Mouse (Mus musculus) liver, embryonic 13.5 days (tissue): Measurements from ENCODE around the gene Ncstn. TPM values are rescaled to one million over a fixed set of nuclear protein-coding genes. Genes with fewer than 3 reads are reported as not detected.

Source experiments
- ATAC-seq: fragments of 200-750 bp; cut with Nextera tagmentation; 2 replicates; pipeline ENCODE4 v1.8.0; 2017; ENCODE audit warnings: low read depth, mild to moderate bottlenecking, moderate number of reproducible peaks, moderate library complexity
- DNase-seq: peaks from one replicate; pipeline ENCODE4 v3.0.0; 2022
- H3K27ac ChIP-seq: fragments of 300-500 bp; sonication (generic); 2 replicates; pipeline ENCODE4 v1.5.1; 2015; ENCODE audit warnings: moderate library complexity, mild to moderate bottlenecking, inconsistent platforms
- H3K27me3 ChIP-seq: fragments of 300-500 bp; sonication (generic); 2 replicates; pipeline ENCODE4 v1.6.1; 2015; ENCODE audit warnings: mild to moderate bottlenecking, inconsistent platforms
- H3K36me3 ChIP-seq: fragments of 300-500 bp; sonication (generic); 2 replicates; pipeline ENCODE4 v1.6.1; 2015; ENCODE audit warnings: mild to moderate bottlenecking, inconsistent platforms
- H3K4me1 ChIP-seq: fragments of 300-500 bp; sonication (generic); replicated peaks from 2 replicates; pipeline ENCODE4 v1.6.1; 2015; ENCODE audit warnings: inconsistent platforms
- H3K4me2 ChIP-seq: fragments of 300-500 bp; sonication (generic); 2 replicates; pipeline ENCODE4 v1.6.1; 2015; ENCODE audit warnings: inconsistent platforms, mild to moderate bottlenecking, moderate library complexity
- H3K4me3 ChIP-seq: fragments of 300-500 bp; sonication (generic); replicated peaks from 2 replicates; pipeline ENCODE4 v1.5.1; 2015; ENCODE audit warnings: mild to moderate bottlenecking, inconsistent platforms
- H3K9ac ChIP-seq: fragments of 300-500 bp; sonication (generic); 2 replicates; pipeline ENCODE4 v1.6.1; 2015; ENCODE audit warnings: mild to moderate bottlenecking, inconsistent platforms
- H3K9me3 ChIP-seq: fragments of 300-500 bp; sonication (generic); replicated peaks from 2 replicates; pipeline ENCODE4 v1.6.1; 2016; ENCODE audit warnings: inconsistent platforms
- WGBS: fragments of 180-500 bp; shearing (Covaris S2); methylation state at CpG from one replicate; pipeline ENCODE4 v1.1.7; 2015; ENCODE audit not compliant: insufficient replicate concordance; 5-methylcytosine and 5-hydroxymethylcytosine counted together
- polyA plus RNA-seq: library from polyadenylated mRNA; unstranded; fragments of >200 nt; fragmentation: Nextera tagmentation; extraction: Ambion mirVana; gene quantifications from 2 replicates; pipeline ENCODE4 v1.2.1, GENCODE M21; 2015

Gene Ncstn
- polyA plus RNA-seq, 1 experiment from 2014 or later: 33.6 TPM

DNA sequence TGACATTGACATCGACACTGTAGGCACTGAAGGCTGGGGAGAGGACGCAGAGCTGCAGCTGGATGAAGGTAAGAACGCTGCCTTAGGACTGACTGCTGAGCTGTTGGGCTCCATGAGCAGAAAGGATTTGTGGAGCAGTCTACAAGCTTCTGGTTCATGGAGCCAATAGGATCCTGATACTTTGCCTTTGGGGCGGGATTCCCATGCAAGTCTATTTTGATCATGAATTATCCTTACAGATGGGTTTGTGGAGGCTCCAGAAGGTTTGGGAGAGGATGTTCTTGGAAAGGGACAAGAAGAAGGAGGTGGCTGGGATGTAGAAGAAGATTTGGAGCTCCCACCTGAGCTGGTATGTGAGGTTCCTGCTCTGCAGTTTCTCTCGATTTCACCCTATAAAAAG, 34.4 kb upstream of the Ncstn start:
- DNase-seq: no peak
- 85% methylated on average over 5 of the region's 5 CpGs for WGBS

DNA sequence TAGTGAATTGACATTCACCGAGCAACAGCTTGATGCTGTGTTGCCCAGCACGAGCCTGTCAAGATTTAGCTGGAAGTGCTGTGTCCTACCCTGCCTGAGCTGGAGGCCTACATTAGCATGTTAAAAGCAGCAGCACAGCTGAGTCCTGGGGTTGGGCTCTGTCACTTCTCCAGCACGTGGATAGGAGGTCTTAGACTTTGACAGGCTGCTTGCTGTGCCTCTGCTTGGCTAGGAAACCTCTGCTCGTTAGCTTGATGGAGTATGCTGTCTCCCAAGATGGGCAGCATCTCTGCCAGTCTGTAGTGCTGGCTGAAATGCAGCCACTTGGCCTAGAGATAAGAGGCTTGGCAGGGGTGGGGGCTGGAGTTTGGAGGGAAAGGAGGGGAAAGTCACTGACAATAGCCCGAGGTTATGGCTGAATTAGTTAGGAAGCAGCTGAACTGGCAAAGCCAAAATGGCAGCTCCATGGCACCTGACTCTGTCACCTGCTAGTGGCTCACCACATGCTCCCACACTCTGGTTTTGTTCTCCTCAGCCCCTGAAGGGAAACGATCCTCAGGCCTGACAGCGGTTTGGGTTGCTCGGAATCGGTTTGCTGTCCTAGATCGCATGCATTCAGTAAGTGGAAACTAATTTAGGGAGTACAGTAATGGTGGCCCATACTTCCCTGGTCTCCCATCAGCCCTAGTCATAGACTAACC, 25.3 kb upstream of the Ncstn start:
- Histone ChIP-seq H3K36me3 (peaks cover 96% of the 10 kb centered on the region), H3K9ac (no peak overlapping the region), H3K9me3 (no peaks in the 10 kb centered on the region), H3K4me3 (no peak overlapping the region), H3K27me3 (no peaks in the 10 kb centered on the region), H3K4me2 (no peak overlapping the region), H3K27ac (no peak overlapping the region), H3K4me1 (no peaks in the 10 kb centered on the region)
- 82% methylated on average over 10 of the region's 10 CpGs for WGBS
- ATAC-seq: no peak
- DNase-seq: no peak

More for the DNA sequence above, 34.4 kb upstream of the Ncstn start:
- Histone ChIP-seq H3K36me3 (peaks cover 98% of the 10 kb centered on the region), H3K9ac (no peak overlapping the region), H3K27me3 (no peaks in the 10 kb centered on the region), H3K4me2 (no peak overlapping the region), H3K4me3 (no peak overlapping the region), H3K9me3 (no peaks in the 10 kb centered on the region), H3K27ac (no peak overlapping the region), H3K4me1 (no peaks in the 10 kb centered on the region)
- no peak for ATAC-seq

DNA sequence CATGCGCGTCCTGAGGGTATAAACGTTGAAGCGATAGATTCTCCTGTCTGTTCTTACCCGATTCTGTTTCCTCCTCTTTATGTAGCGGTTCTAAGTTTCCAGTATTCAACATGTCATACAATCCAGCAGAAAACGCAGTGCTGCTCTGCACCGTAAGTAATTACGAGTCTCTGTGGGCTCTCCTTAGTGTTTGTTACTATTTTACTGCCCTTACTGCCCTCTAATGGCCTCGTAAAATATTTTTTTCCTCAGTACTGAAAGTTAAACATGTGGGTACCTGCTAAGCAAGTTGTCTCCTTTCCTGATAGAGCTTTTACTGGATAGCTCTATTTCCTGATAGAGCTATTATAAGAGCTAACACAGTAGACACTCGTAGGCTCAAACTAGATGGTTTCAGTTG, 22.5 kb upstream of the Ncstn start:
- no peaks in the 10 kb centered on the region for H3K4me1 ChIP-seq
- H3K4me3 ChIP-seq: no peak overlapping the region
- H3K27me3 ChIP-seq: no peaks in the 10 kb centered on the region
- H3K9ac ChIP-seq: no peak overlapping the region
- 83% methylated on average over 11 of the region's 11 CpGs for WGBS
- H3K36me3 ChIP-seq: peaks cover 92% of the 10 kb centered on the region
- no peak overlapping the region for H3K4me2 ChIP-seq
- no peaks in the 10 kb centered on the region for H3K9me3 ChIP-seq
- no peak overlapping the region for H3K27ac ChIP-seq
- DNase-seq (no peak), ATAC-seq (no peak)

DNA sequence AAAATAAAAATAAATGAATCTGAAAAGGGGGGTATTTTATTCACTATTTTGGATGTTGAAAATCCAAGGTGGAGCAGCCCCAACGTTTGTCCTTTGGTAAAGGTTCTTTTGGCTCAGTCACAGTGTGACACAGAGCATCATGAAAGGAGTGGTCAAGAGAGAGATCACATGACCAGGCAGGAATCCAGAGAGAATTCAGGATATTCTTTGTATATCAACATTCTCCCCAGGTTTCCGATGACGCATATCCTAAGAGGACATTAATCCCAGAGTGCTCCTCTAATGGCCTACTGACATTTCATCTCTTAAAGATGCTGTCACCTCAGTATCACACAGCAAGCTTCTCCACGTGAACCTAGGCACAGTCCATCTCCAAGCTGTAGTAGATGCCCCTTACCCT, 21.0 kb upstream of the Ncstn start:
- Histone ChIP-seq H3K36me3 (peaks cover 87% of the 10 kb centered on the region), H3K27ac (no peak overlapping the region), H3K9ac (no peak overlapping the region), H3K4me3 (no peak overlapping the region), H3K27me3 (no peaks in the 10 kb centered on the region), H3K4me2 (no peak overlapping the region), H3K9me3 (no peaks in the 10 kb centered on the region), H3K4me1 (no peaks in the 10 kb centered on the region)
- DNase-seq (no peak), ATAC-seq (no peak)
- WGBS: 84% methylated on average over 4 of the region's 4 CpGs

DNA sequence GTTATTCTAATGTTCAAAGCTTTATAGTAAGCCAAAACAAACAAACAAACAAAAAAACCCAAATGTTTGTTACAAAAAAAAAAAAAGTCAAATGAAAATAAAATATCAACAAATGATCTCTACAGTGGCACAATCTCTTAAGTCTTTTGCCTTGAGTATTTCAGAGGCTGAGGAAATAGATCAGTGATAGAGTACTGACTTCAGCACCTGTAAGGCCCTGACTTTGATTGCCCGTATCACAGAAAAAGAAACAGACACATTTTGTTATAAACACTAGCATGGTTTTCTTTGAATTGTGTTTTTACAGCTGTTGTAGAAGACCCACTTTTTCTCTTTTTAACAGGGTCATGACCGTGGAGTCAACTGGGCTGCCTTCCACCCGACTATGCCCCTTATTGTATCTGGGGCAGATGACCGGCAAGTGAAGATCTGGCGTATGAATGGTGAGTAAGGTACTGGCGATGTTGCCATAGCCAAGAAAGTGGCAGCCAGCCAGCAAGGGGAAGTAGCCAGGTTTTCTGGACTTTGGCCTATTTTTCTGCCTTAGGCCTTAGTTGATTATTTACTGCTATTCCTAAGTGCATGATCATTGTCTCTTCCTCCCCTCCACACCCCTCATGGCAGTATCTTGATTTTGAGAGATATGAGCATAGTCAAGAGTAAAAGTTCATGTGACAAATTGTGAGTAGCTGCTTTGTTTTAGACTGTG, 16.9 kb upstream of the Ncstn start:
- Histone ChIP-seq H3K27me3 (no peaks in the 10 kb centered on the region), H3K4me2 (no peak overlapping the region), H3K36me3 (peaks cover 76% of the 10 kb centered on the region), H3K27ac (no peak overlapping the region), H3K4me1 (no peaks in the 10 kb centered on the region), H3K9me3 (no peaks in the 10 kb centered on the region), H3K9ac (no peak overlapping the region), H3K4me3 (no peak overlapping the region)
- no peak for ATAC-seq
- no peak for DNase-seq
- 82% methylated on average over 6 of the region's 6 CpGs for WGBS

DNA sequence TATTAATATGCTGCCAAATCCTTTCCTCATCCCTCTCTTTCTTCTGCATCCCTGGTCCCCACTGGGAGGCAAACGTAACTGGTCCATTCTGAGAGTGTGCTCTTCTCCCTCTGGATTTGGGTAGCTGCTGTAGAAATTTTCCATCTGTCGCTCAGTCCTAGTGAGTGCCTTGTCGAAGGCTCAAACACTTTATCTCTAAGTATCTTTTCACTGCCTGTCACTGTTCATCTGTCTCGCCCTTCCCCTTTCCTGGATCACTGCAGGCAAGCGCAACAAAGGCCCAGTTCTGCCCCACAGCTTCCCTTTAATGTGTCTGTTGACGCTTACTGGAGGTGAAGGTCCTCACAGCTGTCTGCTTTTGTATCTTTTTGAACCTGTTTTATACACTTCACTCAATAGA, 12.6 kb upstream of the Ncstn start:
- H3K9ac ChIP-seq: no peak overlapping the region
- no peaks in the 10 kb centered on the region for H3K9me3 ChIP-seq
- H3K27me3 ChIP-seq: no peaks in the 10 kb centered on the region
- H3K4me1 ChIP-seq: no peaks in the 10 kb centered on the region
- ATAC-seq (no peak), DNase-seq (no peak)
- 33% methylated on average over 6 of the region's 6 CpGs for WGBS
- H3K4me2 ChIP-seq: no peak overlapping the region
- peaks cover 75% of the 10 kb centered on the region for H3K36me3 ChIP-seq
- no peak overlapping the region for H3K4me3 ChIP-seq
- H3K27ac ChIP-seq: no peak overlapping the region

DNA sequence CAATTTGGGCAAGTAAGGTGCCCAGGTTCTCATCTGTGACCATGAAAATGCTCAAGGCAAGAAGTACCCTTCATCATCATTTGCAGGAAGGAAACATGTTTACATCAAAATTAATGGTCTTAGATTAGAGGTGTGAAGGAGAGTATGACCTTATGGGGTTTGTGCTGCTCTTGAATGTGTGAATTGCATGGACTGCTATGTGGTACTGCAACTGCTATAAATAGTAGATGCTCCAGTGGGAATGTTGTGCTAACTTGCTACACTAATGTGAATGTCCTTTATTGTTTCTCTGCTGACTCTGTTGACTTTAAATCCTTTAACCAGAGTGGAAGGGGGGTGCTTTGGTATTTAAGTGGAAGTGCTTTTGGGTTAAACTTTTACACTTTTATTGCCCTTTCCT, 11.7 kb upstream of the Ncstn start:
- Histone ChIP-seq H3K27me3 (no peaks in the 10 kb centered on the region), H3K27ac (no peak overlapping the region), H3K36me3 (peaks cover 79% of the 10 kb centered on the region), H3K9ac (no peak overlapping the region), H3K4me3 (no peak overlapping the region), H3K4me2 (no peak overlapping the region), H3K4me1 (no peaks in the 10 kb centered on the region), H3K9me3 (no peaks in the 10 kb centered on the region)
- DNase-seq (no peak), ATAC-seq (no peak)

DNA sequence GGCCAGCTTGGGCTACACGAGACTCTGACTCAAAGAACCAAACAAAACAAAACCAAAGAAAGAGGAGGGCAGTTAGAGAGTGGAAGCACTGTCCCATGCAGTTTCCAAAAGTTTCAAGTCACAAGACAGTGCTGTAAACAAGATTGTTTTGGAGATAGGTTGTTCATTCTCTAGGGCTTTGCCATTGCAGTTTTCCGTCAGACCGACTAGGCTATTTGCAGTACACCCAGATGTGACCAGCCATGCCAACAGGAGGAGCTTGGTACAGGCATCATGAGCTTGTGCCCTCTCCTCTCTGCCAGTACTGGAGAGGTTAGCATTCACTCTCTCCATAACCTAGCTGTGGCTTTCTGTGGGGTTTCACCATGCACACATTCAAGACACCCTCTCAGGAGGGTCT, 10.9 kb upstream of the Ncstn start:
- no peak overlapping the region for H3K27ac ChIP-seq
- no peak overlapping the region for H3K4me3 ChIP-seq
- H3K9me3 ChIP-seq: no peaks in the 10 kb centered on the region
- H3K4me1 ChIP-seq: no peaks in the 10 kb centered on the region
- no peak for ATAC-seq
- H3K27me3 ChIP-seq: no peaks in the 10 kb centered on the region
- no peak for DNase-seq
- peaks cover 83% of the 10 kb centered on the region for H3K36me3 ChIP-seq
- H3K4me2 ChIP-seq: no peak overlapping the region
- 73% methylated on average over 3 of the region's 3 CpGs for WGBS
- H3K9ac ChIP-seq: no peak overlapping the region

DNA sequence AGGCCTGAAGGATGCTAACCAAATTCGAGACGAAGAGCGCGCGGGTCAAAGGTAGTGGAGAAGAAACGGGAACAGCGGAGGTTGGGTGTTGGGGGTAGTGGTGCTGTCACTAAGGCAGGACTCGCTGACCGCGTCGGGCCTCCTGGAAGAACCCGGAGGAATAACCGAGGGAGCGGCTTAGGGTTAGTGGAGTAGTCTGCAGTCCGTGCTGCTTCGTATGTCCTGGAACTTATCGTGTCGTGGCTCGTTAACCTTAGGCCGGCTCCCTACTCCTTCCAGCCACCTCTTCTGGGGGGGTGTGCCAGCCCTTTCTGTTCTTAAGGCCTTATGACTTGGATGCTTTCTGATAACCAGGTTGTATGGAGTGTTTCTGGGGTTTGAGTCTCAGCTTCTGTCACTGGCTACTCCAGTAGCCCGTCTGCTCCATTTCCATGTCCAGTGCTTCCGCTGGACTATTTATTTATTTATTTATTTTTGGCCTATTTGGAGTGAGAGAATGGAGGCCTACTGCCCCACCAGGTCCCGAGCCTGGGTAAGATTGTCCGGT, 377 bp upstream of the Ncstn start:
- 1% methylated on average over 24 of the region's 24 CpGs for WGBS
- DNase-seq: no peak
- peak overlapping the region; percentile 82 for H3K4me2 ChIP-seq
- peak overlapping the region; percentile 80 for H3K27ac ChIP-seq
- H3K4me3 ChIP-seq: peak overlapping the region; percentile 76
- no peaks in the 10 kb centered on the region for H3K9me3 ChIP-seq
- H3K27me3 ChIP-seq: no peaks in the 10 kb centered on the region
- peak overlapping the region; percentile 88 for H3K9ac ChIP-seq
- H3K36me3 ChIP-seq: peaks cover 26% of the 10 kb centered on the region
- H3K4me1 ChIP-seq: peaks cover 38% of the 10 kb centered on the region
- peak; percentile 71 for ATAC-seq

DNA sequence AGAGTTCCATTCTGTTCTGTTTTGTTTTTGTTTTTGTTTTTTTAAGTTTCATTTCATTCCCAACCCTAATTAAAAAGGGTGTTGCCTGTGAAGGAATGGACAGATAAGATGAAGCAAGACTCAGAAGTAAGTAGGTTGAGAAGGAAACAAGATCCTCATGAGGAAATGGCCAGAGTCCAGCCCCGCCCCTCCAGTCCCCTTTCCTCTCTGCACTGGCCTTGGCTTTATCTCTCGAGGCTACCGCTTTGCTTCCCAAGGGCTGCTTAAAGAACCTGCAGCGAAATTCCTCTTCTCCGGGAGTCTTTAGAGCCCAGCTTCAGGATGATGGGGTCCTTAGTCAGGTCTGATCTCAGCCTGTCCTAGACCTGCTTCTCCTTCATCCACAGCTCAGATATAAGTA, 4.6 kb downstream of the Ncstn start:
- Histone ChIP-seq H3K4me2 (no peak overlapping the region), H3K4me3 (no peak overlapping the region), H3K9ac (no peak overlapping the region), H3K9me3 (no peaks in the 10 kb centered on the region), H3K4me1 (peaks cover 19% of the 10 kb centered on the region), H3K27me3 (no peaks in the 10 kb centered on the region), H3K36me3 (peaks cover 66% of the 10 kb centered on the region), H3K27ac (no peak overlapping the region)
- no peak for ATAC-seq
- 47% methylated on average over 5 of the region's 5 CpGs for WGBS
- DNase-seq: no peak

DNA sequence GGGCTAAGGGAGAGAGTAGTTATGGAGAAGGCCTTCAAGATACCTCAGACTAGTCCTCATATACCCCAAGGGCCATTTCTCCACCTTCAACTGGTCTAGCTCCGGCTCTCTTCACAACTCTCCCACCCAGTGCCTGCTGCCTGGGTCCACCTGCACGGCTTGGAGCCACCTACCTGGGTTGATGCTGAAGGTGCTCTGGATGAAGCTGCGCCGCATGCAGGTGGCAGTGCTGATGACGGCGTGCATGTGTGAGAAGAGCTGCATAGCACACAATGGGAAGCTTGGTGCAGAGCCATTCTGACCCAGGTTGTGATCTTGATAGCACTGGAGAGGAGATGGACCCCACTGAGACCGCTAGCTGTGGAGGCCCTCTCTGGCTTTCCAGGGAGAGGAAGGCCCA, 10.0 kb downstream of the Ncstn start:
- 0 out of 2 replicates have a peak, but pooled peaks cover under 1% of the 10 kb centered on the region for H3K4me1 ChIP-seq
- H3K27me3 ChIP-seq: no peaks in the 10 kb centered on the region
- H3K9me3 ChIP-seq: no peaks in the 10 kb centered on the region
- H3K36me3 ChIP-seq: peaks cover 93% of the 10 kb centered on the region
- no peak overlapping the region for H3K27ac ChIP-seq
- WGBS: 89% methylated on average over 7 of the region's 7 CpGs
- no peak overlapping the region for H3K4me2 ChIP-seq
- DNase-seq (no peak), ATAC-seq (no peak)
- no peak overlapping the region for H3K4me3 ChIP-seq
- no peak overlapping the region for H3K9ac ChIP-seq

DNA sequence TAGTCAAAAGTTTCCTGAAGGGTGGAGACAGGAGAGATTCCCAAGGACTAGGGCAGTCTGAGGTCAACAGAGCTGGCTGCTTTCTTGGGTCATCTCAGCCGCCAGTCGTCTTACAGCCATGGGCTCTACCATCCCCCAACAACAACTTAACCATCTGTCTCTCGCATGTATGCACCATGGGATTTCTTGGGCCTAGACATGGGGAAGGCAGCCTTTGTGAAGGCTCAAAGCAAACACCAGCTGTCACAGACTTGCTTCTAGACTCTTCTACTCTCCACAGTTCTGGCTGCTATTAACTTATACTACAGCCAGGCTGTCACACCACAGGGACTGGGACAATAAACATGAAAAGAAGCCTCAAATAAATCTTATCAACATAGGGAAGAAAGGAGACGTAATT, 11.0 kb downstream of the Ncstn start:
- no peak for DNase-seq
- Histone ChIP-seq H3K36me3 (peaks cover 99% of the 10 kb centered on the region), H3K4me3 (no peak overlapping the region), H3K27ac (no peak overlapping the region), H3K4me2 (no peak overlapping the region), H3K27me3 (no peaks in the 10 kb centered on the region), H3K9ac (no peak overlapping the region), H3K4me1 (no peaks in the 10 kb centered on the region), H3K9me3 (no peaks in the 10 kb centered on the region)
- 73% methylated on average over 4 of the region's 4 CpGs for WGBS
- ATAC-seq: no peak
